Mouse (Mus musculus) spleen, adult 2 months (tissue): ENCODE measurements around the gene Sept7.

Source experiments
- CTCF ChIP-seq: fragments of 200-500 bp; IDR thresholded peaks from 2 replicates; pipeline ENCODE4 v1.5.1; 2011; ENCODE audit warnings: mild to moderate bottlenecking, inconsistent platforms; ENCODE audit not compliant: insufficient read depth, insufficient read length, insufficient replicate concordance; ENCODE audit errors: extremely low read depth
- POLR2A ChIP-seq: fragments of 200-500 bp; IDR thresholded peaks from 2 replicates; pipeline ENCODE4 v1.6.1; 2011; ENCODE audit warnings: low read depth, low read length, inconsistent platforms

GRCm38 (mm10) chr9:25253478-25253824 lies 1.2 kb downstream of the Sept7 start:
- TF ChIP-seq CTCF: no peak
- no peak for TF ChIP-seq POLR2A
